Mouse (Mus musculus) liver, embryonic 11.5 days (tissue): Measurements from ENCODE around the gene Magi1. TPM values are rescaled to one million over a fixed set of nuclear protein-coding genes. Genes with fewer than 3 reads are reported as not detected.

Source experiments
- ATAC-seq: fragments of 200-750 bp; cut with Nextera tagmentation; replicated peaks from 2 replicates; pipeline ENCODE4 v1.8.0; 2017; ENCODE audit warnings: moderate number of reproducible peaks, mild to moderate bottlenecking, moderate TSS enrichment, moderate library complexity; ENCODE audit not compliant: low FRiP score
- DNase-seq: peaks from one replicate; pipeline ENCODE4 v3.0.0-alpha.2; 2017; ENCODE audit warnings: low spot score
- H3K27ac ChIP-seq: fragments of 300-500 bp; sonication (generic); 2 replicates; pipeline ENCODE4 v1.5.1; 2014; ENCODE audit warnings: mild to moderate bottlenecking, low read depth, low read length, control low read depth
- H3K27me3 ChIP-seq: fragments of 300-500 bp; sonication (generic); replicated peaks from 2 replicates; pipeline ENCODE4 v1.6.1; 2014; ENCODE audit warnings: low read length, mixed read lengths; ENCODE audit not compliant: control insufficient read depth, insufficient read depth
- H3K36me3 ChIP-seq: fragments of 300-500 bp; sonication (generic); 2 replicates; pipeline ENCODE4 v1.6.1; 2014; ENCODE audit warnings: mild to moderate bottlenecking, low read length, moderate library complexity, mixed read lengths; ENCODE audit not compliant: control insufficient read depth, insufficient read depth
- H3K4me1 ChIP-seq: fragments of 300-500 bp; sonication (generic); replicated peaks from 2 replicates; pipeline ENCODE4 v1.6.1; 2014; ENCODE audit warnings: low read length, mixed read lengths; ENCODE audit not compliant: control insufficient read depth, insufficient read depth
- H3K4me2 ChIP-seq: fragments of 300-500 bp; sonication (generic); 2 replicates; pipeline ENCODE4 v1.6.1; 2014; ENCODE audit warnings: mild to moderate bottlenecking, control low read depth, moderate library complexity
- H3K4me3 ChIP-seq: fragments of 300-500 bp; sonication (generic); 2 replicates; pipeline ENCODE4 v1.5.1; 2014; ENCODE audit warnings: low read depth, low read length, control low read depth
- H3K9ac ChIP-seq: fragments of 300-500 bp; sonication (generic); 2 replicates; pipeline ENCODE4 v1.6.1; 2014; ENCODE audit warnings: low read depth, low read length, control low read depth
- H3K9me3 ChIP-seq: fragments of 300-500 bp; sonication (generic); 2 replicates; pipeline ENCODE4 v1.6.1; 2016; ENCODE audit warnings: low read length, inconsistent platforms, mixed read lengths; ENCODE audit not compliant: control insufficient read depth
- WGBS: fragments of 180-500 bp; shearing (Covaris S2); extraction: QIAGEN DNeasy Blood & Tissue Kit; methylation state at CpG from one replicate; pipeline ENCODE4 v1.1.7; 2014; 5-methylcytosine and 5-hydroxymethylcytosine counted together
- polyA plus RNA-seq: library from polyadenylated mRNA; unstranded; fragments of >200 nt; fragmentation: Nextera tagmentation; extraction: Ambion mirVana; gene quantifications from 2 replicates; pipeline ENCODE4 v1.2.1, GENCODE M21; 2014

The Magi1 gene
- polyA plus RNA-seq, 1 experiment from 2014 or later = 4.6 TPM

DNA sequence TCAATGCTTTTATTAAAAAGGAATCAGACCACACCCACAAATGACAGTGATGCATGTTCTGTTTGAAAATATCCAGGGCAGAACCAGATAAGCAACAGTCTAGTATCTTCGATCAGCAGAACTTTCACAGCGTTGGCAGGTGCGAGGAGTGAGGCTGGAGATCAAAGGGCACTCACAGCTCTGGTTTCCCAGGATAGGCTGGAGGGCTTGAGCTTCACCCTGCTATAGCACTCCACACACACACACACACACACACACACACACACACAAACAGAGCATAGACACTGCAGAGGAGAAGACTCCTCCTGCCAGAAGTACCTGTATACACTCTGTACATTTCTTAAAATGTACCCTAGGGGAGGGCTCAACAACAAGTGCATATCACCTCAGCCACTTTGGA lies 214.3 kb downstream of the Magi1 start:
- peak; percentile 69 for ATAC-seq

DNA sequence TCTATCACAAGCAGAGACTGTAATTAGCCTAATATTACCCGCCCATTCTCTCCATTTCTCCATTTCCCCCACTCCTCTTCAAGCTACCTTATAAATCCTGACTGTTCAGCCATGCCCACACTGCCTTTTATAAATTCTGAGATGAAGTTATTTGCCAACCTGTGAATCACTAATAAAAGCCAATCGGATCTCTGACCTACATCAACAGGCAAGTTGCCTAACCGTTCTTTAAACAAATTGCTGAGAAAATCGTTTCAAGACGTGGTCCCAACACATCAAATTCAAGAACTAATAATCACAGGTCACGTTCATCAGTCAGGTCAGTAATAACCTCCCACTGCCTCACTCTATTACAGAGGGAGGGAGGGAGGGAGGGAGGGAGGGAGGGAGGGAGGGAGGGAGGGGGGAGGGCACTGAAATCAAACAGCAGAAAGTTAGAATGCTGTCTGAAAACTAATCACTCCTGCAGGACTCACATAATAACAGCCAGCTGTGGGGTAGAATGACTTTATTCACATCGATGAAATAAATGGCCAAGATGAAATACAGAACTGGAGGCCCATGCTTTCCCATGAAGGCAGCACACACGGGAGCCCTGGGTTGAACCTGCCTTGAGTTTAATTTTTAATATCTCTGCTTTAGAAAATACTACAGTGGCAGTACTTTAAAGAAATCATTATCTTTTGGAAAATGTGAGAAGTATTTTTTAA lies 215.8 kb downstream of the Magi1 start:
- 64% methylated on average over 8 of the region's 8 CpGs for WGBS
- Histone ChIP-seq H3K27ac (no peak overlapping the region), H3K4me1 (peaks cover 12% of the 10 kb centered on the region), H3K27me3 (no peaks in the 10 kb centered on the region), H3K9me3 (no peaks in the 10 kb centered on the region), H3K36me3 (no peaks in the 10 kb centered on the region), H3K9ac (no peak overlapping the region), H3K4me3 (no peak overlapping the region), H3K4me2 (no peak overlapping the region)
- no peak for DNase-seq
- no peak for ATAC-seq

More for the DNA sequence above, 214.3 kb downstream of the Magi1 start:
- Histone ChIP-seq H3K4me2 (no peak overlapping the region), H3K4me3 (no peak overlapping the region), H3K27ac (no peak overlapping the region), H3K9me3 (no peaks in the 10 kb centered on the region), H3K9ac (no peak overlapping the region), H3K36me3 (no peaks in the 10 kb centered on the region), H3K4me1 (peaks cover 10% of the 10 kb centered on the region), H3K27me3 (no peaks in the 10 kb centered on the region)
- WGBS = 18% methylated on average over 3 of the region's 3 CpGs
- DNase-seq = no peak

DNA sequence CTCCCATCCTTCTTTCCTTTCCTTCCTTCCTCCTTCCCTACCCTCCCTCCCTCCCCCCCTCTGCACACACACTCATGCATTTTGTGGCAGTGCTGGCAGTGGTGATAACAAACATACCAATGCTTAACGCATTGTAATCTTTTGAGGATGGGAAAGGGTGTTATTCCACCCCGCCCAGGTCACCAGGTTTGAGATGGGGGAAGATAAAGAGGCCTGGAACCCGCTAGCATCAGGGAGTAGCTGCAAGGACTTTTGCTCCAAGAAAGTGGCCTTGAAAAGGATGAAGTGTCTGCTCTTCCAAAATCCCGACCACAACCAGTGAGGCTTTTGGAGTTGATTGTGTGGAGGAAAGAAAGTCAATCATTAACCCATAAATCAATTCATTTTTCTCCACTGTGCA lies 218.9 kb downstream of the Magi1 start:
- H3K4me3 ChIP-seq = no peak overlapping the region
- H3K4me2 ChIP-seq = no peak overlapping the region
- H3K4me1 ChIP-seq = peaks cover 17% of the 10 kb centered on the region; the same call in 1 of the 2 replicates
- DNase-seq = no peak
- no peaks in the 10 kb centered on the region for H3K9me3 ChIP-seq
- no peaks in the 10 kb centered on the region for H3K36me3 ChIP-seq
- H3K27me3 ChIP-seq = no peaks in the 10 kb centered on the region
- no peak overlapping the region for H3K9ac ChIP-seq
- whole genome bisulfite sequencing = 31% methylated on average over 4 of the region's 4 CpGs
- ATAC-seq = no peak
- H3K27ac ChIP-seq = no peak overlapping the region

DNA sequence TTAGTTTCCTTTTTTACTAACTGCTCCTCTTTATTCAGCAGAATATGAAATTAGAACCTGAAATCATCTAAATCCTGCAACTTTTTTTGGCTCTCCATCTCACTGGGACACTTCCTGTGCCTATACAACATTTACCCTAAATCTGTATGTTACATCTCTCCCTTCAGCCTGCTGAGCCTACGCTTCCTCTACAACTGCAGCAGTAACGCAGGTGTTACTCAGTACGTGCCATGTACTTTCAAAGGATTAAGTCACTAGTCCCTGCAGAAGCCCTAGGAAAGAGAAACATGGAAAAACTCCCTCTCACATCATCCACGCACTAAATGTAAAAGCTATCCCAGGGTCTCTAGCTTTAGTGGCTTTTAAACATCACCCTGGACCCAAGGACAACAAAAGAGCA lies 220.2 kb downstream of the Magi1 start:
- Histone ChIP-seq H3K36me3 (no peaks in the 10 kb centered on the region), H3K4me1 (peaks cover 15% of the 10 kb centered on the region; the same call in 1 of the 2 replicates), H3K27me3 (no peaks in the 10 kb centered on the region), H3K9ac (no peak overlapping the region), H3K4me3 (no peak overlapping the region), H3K27ac (no peak overlapping the region), H3K9me3 (no peaks in the 10 kb centered on the region), H3K4me2 (no peak overlapping the region)
- 71% methylated on average over 4 of the region's 4 CpGs for WGBS
- DNase-seq (no peak), ATAC-seq (no peak)

DNA sequence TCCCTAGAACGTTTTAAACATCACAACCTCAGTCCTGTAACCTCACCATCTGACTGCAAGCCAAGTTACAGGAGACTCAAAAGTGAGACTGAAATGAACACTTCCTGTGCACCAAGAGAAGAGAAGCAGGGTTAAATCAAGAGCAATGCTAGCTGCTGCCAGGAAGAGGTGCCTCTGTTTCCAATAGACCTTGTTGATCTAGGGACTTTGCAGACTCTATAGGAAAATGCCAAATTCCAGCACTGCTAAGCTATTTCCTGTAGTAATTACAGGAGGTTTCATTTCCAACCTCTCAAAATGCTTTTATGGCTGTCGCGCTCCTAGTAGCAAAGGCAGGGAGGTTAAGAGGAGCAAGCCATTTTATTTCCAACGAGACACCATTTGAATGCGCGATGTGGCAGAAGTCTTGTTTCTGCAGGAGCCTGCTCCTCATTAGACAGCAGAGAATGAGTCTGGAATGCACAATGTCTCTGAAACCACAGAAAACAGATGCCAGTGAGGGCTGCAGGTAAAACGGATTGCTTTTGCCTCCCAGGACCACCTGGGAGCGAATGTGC lies 222.2 kb downstream of the Magi1 start:
- no peak overlapping the region for H3K27ac ChIP-seq

DNA sequence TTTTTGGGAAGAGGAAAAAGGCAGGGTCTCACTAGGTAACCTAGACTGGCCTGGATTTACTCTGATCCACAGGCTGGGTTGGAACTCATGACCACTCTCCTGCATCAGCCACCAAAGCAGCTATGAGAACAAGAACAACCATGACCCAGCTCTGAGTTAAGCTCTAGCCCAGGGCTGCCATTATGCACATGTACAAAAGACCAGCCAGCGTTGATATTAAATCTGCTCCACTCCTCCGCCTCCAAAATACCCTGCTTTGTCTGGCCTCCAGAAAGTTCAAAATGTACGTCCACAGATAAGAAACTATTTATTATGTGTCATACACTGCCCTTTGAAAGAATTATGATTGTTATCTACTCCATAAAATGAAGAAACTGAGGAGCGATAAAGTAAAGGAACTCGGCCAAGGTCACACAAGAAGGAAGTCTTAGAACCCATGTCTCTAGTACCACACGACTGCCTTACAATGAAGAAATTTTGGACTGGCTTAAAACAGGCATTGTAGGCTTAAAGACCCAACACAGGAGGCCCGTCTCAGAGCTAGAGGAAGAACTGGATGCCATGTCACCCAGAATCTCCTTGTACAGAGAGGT lies 223.0 kb downstream of the Magi1 start:
- Histone ChIP-seq H3K27ac (no peak overlapping the region), H3K4me1 (peaks cover 12% of the 10 kb centered on the region; the same call in 1 of the 2 replicates), H3K27me3 (no peaks in the 10 kb centered on the region), H3K36me3 (no peaks in the 10 kb centered on the region), H3K9me3 (no peaks in the 10 kb centered on the region), H3K4me3 (no peak overlapping the region), H3K4me2 (no peak overlapping the region), H3K9ac (no peak overlapping the region)
- DNase-seq = no peak
- ATAC-seq = no peak
- WGBS = 84% methylated on average over 7 of the region's 7 CpGs

More for the DNA sequence above, 222.2 kb downstream of the Magi1 start:
- Histone ChIP-seq H3K9ac (no peak overlapping the region), H3K36me3 (no peaks in the 10 kb centered on the region), H3K9me3 (no peaks in the 10 kb centered on the region), H3K4me3 (no peak overlapping the region), H3K4me2 (no peak overlapping the region), H3K4me1 (peaks cover 13% of the 10 kb centered on the region; the same call in 1 of the 2 replicates), H3K27me3 (no peaks in the 10 kb centered on the region)
- no peak for DNase-seq
- WGBS = 75% methylated on average over 8 of the region's 8 CpGs
- ATAC-seq = no peak

DNA sequence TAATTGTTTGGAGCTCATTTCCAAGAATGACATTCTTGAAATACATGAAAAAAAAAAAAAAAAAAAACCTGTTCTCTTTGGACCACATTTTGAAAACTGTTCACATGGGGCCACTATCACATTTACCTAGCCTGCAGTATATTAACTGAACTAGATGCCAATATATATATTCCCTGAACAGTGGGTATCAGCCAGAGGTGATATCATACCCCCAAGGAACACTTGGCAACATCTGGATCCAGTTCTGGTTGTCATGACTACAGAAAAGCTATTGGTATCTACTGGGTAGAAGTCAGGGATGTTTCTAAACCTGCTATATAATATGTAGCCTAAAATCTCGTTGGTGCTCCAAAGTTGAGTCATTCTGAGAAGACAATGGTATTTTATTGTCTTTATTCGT lies 224.6 kb downstream of the Magi1 start:
- Histone ChIP-seq H3K27me3 (no peaks in the 10 kb centered on the region), H3K27ac (no peak overlapping the region), H3K4me1 (peaks cover 7% of the 10 kb centered on the region; the same call in 1 of the 2 replicates), H3K9ac (no peak overlapping the region), H3K4me3 (no peak overlapping the region), H3K9me3 (no peaks in the 10 kb centered on the region), H3K4me2 (no peak overlapping the region), H3K36me3 (no peaks in the 10 kb centered on the region)
- no peak for DNase-seq
- 79% methylated on average over 2 of the region's 2 CpGs for WGBS
- no peak for ATAC-seq

DNA sequence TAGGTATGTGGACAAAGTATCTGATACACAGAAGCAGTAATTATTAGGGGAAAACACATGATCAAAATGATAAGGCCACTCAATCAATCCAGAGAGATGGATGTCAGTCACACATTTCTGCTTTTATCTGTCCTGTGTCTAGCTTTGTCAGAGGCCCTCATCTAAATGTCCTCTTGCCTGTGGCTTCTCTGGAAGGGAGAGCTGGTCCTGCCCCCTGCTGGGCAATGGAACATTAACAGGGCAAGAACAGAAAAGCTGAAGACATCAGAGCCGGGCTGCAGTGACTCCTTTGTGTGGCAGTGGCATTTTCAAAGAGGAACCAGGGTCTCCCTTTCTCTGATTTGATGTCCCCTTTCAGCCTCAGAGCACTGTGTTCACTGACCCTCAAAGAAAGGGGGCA lies 229.8 kb downstream of the Magi1 start:
- Histone ChIP-seq H3K9ac (no peak overlapping the region), H3K4me3 (no peak overlapping the region), H3K4me2 (no peak overlapping the region), H3K4me1 (no peaks in the 10 kb centered on the region), H3K36me3 (no peaks in the 10 kb centered on the region; the same call in 1 of the 2 replicates), H3K27me3 (no peaks in the 10 kb centered on the region), H3K27ac (no peak overlapping the region), H3K9me3 (no peaks in the 10 kb centered on the region)
- WGBS = 27% methylated on average over 1 of the region's 1 CpGs
- DNase-seq = no peak
- no peak for ATAC-seq
